Mouse (Mus musculus) MN1 (cell line): ENCODE results near the gene Prickle4.
"Not testable (repeated sequence)": the region's sequence is repeated elsewhere in the genome, so short reads cannot be mapped to it uniquely, and the experiment has no call there.

Experiments
- DNase-seq: peaks from one replicate; pipeline ENCODE4 v3.0.0-alpha.2; 2016; ENCODE audit warnings: low spot score

The Prickle4 gene

GRCm38 (mm10) chr17:47669166-47669565 lies 25.4 kb downstream of the Prickle4 start:
- DNase-seq: no peak

DNA sequence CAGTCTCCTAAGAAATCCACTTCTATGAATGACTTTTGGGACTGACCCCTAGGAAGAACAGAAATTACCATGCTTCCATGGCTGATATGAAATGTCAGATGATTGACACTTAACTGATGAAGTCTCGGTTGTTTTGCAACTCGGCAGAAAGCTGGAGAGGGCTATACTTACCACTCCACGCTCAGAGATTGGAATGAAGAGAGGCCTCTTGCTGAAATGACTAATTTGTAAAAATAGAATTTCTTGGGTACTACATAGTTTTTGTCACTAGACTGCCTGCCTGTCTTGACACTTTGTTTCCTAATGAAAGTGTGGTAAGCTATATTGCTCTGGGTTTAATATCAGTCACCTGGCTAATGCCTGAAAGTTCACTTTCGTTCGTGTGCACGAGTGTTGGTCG lies 30.1 kb downstream of the Prickle4 start:
- no peak for DNase-seq

DNA sequence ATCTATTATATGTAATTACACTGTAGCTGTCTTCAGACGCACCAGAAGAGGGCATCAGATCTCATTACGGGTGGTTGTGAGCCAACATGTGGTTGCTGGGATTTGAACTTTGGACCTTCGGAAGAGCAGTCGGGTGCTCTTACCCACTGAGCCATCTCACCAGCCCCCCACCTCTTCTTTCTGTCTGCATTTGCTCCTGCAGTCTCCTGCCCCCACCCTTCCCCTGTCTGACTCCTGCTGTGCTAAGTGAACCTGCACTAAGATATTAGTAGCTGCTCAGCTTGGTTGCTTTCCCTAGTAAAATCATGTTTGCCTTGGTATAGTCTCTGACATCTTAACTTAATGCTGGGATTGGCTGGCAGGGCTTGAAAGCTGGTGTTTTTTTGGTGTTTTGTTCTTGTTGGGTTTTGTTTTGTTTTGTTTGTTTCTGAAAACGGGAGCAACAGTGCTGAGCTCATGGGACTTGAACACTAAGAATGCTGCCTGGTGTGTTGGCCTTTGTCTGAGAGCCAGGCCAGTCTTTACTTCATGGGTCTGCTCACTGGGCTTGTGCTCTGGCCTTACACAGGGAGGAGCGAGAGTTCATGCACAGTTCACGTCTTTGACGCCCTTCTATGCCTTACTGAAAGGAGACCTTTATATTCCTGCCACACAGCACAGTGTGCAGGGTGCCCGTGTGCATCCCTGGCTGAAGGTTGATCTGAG lies 31.4 kb downstream of the Prickle4 start:
- DNase-seq: no peak

- DNase-seq: no peak
Measured at GRCm38 (mm10) chr17:47658741-47659243, 35.7 kb downstream of the Prickle4 start.

- DNase-seq: no peak
Measured at GRCm38 (mm10) chr17:47657901-47658300, 36.6 kb downstream of the Prickle4 start.

GRCm38 (mm10) chr17:47655697-47656096 lies 38.8 kb downstream of the Prickle4 start:
- DNase-seq: no peak

DNA sequence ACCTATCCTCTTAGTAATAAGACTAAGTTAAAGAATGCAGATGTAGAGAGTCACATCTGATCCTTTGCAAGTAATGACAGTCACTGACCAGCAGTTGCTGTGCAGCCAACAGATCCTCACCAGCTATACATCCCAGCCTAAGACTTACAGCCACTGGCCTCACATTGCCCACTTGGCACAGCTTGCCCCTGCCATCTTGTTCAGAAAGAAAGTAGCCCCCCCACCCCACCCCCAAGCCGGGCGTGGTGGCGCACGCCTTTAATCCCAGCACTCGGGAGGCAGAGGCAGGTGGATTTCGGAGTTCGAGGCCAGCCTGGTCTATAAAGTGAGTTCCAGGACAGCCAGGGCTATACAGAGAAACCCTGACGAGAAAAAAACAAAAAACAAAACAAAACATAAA lies 40.2 kb downstream of the Prickle4 start:
- DNase-seq: not testable (repeated sequence)

DNA sequence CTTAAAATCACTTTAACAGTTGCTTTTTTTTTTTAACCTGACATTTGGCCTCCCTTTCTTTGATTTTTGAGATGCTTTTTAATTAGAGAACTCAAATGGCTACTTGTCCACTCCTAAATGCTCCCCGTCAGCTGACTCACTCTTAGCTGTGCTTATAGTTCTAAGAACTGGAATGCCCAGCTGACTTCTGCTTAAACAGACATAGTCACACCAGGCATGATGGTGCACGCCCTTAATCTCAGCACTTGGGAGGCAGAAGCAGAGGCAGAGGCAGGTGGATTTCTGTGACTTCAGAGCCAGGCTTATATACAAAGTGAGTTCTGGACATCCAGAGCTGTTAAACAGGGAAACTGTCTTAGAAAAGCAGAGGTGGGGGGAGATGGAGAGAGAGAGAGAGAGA lies 42.6 kb downstream of the Prickle4 start:
- DNase-seq: no peak

GRCm38 (mm10) chr17:47648966-47649365 lies 45.6 kb downstream of the Prickle4 start:
- no peak for DNase-seq

GRCm38 (mm10) chr17:47646683-47647082 lies 47.9 kb downstream of the Prickle4 start:
- peak; percentile 53 for DNase-seq

DNA sequence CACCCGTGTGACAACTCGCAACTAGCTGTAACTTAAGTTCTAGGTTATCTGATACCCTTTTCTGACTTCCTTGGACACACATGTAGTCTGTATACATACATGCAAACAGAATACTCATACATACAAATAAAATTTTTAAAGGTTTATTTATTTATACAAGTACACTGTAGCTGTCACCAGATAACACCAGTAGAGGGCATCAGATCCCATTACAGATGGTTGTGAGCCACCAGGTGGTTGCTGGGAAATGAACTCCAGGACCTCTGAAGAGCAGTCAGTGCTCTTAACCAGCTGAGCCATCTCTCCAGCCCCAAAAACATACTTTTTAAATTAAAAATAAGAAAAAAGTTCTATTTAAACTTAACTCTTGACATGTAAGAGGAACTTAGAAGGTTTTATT lies 51.5 kb downstream of the Prickle4 start:
- no peak for DNase-seq
